Mouse (Mus musculus) retina, adult 2 months (tissue): ENCODE data around the gene Gm11733.

Experiments used
- DNase-seq: peaks from one replicate; pipeline ENCODE4 v3.0.0-alpha.2; 2012; ENCODE audit warnings: low read depth, low spot score

The Gm11733 gene

DNA sequence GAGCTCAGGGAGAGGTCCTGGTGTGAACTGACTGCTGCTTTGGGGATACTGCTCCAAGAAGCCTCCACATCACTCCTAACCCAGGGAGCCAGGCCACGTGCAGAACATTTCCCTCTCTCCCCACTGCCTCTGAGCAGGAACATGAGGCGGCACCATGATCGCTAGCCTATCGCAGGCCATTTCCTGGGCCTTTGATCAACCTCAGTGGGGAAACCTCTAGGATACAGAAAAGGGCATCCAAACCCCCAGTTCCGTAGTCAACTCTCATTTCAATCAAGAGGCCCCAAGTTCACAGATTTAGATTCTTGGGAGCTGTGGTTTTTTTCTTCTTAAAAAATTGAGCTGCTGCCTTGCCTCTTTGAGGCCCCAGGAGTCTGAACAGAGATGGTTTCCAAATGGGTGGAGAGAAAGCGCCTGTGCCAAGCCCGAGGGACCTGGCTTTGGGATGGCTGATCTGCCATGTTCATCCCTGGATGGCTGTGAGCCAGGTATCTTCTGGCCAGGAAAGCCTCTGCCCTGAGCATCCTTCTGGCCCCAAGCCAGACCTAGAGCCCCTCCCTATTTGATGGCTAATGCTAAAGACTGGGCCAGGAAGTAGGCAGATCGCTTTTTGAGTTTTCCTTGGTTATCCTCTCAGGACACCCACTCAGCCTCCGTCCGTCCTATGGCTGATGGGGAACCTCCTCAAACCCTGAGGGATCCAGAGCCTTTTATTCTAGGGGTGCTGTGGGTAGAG is 5.7 kb upstream of the Gm11733 start:
- no peak for DNase-seq

DNA sequence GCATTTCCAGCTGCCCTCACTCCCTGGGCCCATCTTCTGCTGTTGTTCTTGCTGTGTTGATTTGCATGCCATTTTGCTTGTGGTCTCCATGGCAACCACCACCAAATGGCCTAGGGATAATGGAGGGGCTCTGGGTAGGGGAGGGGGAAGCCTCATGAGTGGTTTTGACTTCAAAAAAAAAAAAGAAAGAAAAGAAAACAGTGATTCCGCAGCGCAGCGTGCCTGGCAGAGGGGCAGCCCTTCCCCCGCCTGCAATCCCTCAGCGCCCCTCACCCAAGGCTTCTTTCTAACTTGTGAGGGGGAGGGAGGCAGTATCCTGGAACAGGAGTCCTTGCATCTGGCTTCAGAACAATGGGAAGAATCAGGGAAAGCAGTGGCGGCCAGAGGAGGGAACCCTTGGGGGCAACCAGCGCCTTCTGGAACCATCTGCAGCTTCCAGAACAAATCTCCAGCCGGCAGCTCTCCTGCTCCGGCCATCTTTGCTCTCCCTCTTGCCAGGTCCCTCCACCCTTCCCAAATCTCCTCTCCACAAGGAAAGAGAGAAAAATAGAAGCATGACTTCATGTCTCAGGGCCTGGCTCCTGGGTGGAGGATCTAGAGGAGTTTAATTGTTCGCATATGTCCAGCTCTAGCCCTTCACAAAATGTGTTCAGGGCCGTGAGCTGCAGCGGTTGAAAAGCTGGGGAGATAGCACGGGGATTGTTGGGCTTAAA is 5.0 kb upstream of the Gm11733 start:
- no peak for DNase-seq

GRCm38 (mm10) chr11:117479746-117480145 is 4.4 kb upstream of the Gm11733 start:
- no peak for DNase-seq

- DNase-seq, result no peak
Observed at GRCm38 (mm10) chr11:117482300-117482676, 1.9 kb upstream of the Gm11733 start.

DNA sequence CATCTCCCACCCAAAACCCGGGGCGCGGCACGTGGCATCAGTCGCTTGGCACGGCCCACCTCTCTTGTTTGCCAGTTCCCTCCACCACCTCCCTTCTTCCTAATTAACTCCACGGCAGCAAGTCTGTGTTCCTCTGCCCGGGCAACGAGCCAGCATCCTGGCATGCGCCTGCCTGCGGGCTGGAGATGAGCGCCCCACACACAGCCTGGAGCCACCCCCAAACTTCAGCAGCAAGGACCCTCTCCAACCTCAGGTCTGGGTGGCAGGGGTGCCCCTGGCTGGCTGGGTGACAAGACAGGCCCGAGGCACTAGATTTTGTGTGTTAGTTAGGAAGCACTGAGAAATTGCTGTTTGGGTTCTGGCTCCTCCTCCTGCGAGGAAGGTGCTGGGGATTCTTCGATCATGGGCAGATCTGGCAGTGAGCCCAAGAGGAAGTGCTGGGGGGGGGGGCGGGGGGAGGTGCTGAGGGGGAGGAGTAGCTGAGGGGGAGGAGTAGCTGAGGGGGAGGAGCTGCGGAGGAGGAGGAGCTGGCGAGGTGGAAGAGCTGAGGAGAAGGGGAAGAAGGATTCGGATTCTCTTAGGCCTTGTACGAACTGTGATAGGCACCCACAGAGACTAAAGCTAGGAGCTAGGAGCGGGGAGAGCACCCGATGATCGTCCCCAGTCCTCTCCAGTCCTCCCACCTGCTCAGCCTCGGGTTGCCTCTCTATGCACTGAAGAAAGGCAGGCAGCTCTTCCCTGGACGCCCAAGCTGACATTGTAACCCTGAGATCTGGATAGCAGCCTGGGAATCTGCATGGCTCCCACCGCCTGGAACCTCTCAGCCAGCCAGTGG is 1.3 kb upstream of the Gm11733 start:
- DNase-seq, result no peak

DNA sequence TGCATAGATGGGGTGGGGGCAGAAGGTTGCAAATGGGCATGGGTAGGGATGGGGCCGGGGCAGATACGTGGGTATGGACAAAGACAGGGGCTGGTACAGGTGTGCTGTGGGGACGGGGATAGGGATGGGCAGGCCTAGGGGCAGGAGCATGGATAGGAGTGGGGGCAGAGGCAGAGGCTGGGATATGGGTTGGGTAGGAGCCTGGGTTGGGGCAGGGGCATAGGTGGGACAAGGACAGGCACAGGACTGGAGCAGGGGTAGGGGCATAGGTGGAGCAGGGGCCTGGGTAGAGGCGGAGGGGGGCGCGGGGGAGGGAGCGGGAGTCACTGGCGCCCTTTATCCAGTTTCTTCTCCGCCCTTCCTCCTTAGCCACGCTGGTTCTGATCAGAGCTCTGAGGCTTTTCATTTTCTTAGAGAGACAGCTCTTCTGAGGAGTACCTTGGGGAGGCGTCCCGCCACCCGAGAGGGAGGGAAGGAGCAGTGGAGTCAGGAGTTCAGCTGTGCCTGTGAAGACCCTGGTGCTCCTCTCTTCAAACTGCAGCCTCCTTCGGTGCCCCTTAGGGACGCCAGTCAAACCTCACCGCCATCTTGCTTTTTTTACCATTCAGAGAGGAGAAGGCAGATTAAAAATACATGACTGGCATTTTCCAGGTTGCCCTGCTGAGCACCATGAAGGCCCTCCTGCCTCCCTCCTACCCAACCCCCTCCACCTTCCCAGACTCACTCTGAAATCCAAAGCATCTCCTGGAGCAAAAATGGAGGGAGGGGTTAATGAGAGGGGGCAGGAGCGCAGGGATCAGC is 7.4 kb downstream of the Gm11733 start:
- DNase-seq, result no peak

- no peak for DNase-seq
Observed at GRCm38 (mm10) chr11:117492209-117492505, 8.0 kb downstream of the Gm11733 start.

GRCm38 (mm10) chr11:117496812-117497211 is 12.6 kb downstream of the Gm11733 start:
- DNase-seq, result no peak

GRCm38 (mm10) chr11:117497256-117498136 is 13.3 kb downstream of the Gm11733 start:
- no peak for DNase-seq

DNA sequence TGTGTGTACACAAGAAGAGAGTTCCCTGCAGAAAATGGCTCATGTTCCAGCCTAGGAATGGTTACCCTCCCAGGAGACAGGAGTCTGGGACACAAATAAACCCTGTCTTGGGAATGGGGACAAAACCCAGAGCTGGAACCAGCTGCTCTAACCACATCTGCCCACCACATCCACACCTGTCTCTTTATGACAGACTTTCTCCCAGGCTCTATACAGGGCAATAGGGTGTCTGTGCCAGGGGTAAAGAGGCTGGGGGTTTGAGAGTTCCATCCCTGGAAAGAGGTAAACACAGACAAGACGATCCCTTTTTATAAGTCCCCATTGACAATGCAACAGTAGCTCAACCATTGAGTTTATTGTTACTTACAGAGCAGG is 14.0 kb downstream of the Gm11733 start:
- DNase-seq, result no peak

DNA sequence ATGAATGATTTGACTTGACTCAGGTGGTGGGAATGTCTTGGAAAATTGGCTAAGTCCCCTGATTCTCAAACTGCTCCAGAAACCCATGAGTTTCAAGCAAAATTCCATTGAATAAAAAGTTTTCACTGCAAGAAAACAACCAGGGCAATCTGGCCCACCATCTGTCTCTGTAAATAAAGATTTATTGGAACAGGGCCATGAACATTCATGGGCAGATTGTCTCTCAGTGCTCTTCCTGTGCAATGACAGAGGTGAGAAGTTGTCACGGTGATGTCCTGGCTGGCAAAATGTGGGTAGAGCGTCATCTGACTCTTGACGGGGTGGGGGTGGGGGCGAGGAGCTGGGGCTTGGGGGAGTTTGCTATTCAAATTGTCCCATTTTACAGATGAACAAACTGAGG is 24.8 kb downstream of the Gm11733 start:
- DNase-seq, result no peak

GRCm38 (mm10) chr11:117515718-117516421 is 31.7 kb downstream of the Gm11733 start:
- DNase-seq, result no peak

GRCm38 (mm10) chr11:117516422-117516796 is 32.2 kb downstream of the Gm11733 start:
- DNase-seq, result no peak

DNA sequence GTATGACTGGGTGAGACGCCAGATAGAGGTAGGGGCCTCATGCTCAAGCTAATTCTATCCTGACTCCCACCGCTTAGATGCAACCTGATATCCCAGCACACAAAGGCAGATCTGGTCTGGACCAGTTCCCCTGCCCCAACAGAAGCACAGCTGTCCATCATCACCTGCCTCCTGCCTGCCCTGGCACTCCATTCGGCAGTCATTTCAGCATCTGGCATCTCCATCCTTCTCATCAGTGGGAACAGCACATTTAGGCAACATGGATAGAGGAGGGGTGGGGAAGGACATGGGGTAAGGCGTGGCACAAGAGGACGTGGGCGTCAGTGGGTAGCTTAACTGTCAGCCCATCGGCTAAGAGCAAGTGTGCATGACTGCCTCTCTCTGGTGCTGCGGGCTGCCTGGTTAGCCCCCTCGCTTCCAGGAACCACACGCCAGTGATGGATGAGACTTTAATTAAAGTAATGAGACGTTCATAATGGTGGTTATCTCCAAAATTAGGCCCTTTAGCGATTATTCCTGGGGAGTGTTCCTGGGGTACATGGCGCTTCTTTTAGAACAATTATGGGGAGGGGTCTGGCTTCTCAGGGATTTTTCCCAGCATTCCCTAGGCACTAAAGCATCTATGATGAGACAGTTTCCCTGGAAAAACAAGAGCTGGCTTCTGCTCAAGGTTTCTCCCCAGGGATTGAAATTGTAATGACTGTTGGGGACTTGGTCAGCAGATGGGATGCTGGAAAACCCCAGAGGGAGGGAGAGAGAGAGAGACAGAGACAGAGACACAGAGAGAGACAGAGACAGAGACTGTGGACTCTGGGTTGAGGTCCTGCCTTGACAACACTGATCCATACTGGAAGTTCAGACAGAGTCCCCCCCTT is 38.0 kb downstream of the Gm11733 start:
- DNase-seq, result no peak

- DNase-seq, result peak; percentile 30
Observed at GRCm38 (mm10) chr11:117522879-117523519, 38.8 kb downstream of the Gm11733 start.

DNA sequence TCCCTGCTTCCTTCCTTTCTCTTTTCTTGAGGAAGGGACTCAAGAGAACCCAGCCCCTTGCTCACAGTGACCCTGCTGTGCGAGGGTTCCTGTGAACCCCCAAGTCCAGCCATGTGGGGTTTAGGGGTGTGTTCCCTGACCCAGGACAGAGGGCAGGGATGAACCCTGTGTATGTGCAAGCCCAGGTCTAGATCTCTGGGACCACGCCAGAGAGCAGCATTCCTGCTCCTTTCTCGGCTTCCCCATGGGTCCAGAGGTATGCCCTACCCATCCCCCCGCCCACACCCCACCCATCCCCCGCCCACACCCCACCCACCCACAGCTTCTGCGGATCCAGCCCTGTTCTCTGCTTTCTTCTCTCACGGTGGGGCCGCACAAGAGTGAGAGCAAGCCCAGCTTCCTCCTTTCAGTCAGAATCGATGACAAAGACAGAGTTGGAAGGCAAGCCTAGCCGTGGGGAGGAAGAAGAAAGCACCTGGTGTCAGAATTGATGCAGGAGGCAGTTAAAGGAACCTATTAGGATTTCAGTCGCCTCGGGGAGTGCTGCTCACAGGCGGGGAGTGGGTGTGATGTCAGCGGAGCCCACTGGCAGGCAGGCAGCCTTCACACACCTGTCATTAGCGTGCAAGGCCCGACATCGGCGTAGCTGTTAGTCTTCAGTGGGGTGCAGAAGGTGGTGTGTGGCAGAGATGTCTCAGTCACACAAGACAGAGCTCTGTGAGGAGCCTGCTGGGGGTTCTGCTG is 41.6 kb downstream of the Gm11733 start:
- no peak for DNase-seq

DNA sequence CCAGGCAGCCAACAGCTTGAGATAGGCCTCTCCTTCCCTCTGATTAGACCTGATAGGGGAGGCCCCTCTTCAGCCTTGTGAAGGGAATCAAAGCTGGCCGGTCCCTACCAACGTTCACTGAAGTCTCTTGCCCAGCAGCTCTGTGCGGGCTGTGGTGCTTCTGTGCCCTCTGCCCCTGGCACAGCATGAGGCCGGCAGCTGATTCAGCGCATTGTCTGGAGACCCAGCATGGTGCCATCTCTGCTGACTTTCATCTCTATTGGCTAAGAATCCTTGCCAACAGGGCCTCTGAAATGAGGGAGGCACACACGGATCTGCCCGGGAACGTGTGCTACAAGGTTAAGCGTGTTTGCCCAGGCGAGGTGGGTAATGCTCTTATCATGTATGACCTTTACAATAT is 48.2 kb downstream of the Gm11733 start:
- no peak for DNase-seq

GRCm38 (mm10) chr11:117534912-117535311 is 50.7 kb downstream of the Gm11733 start:
- DNase-seq, result no peak
